Mouse (Mus musculus) MEL (cell line): Measurements from ENCODE around the gene Tbcd. TPM values are rescaled to one million over a fixed set of nuclear protein-coding genes. Genes with fewer than 3 reads are reported as not detected.

Source experiments
- DNase-seq: peaks from one replicate; pipeline ENCODE4 v3.0.0; 2011; ENCODE audit warnings: low read depth, low spot score
- H3K27ac ChIP-seq: 2 replicates; pipeline ENCODE4 v1.5.1; 2012; ENCODE audit warnings: low read depth, mild to moderate bottlenecking, control low read depth, low read length, moderate library complexity; ENCODE audit not compliant: control insufficient read depth
- H3K27me3 ChIP-seq, 2 experiments: fragments of 150-350 bp in 1 of 2; sonication (generic) in 1 of 2; 2 replicates each; pipeline ENCODE4 v1.6.1; 2012; ENCODE audit warnings: low read length in 2 of 2, mild to moderate bottlenecking in 2 of 2, improper control_type of control experiment in 1 of 2, moderate library complexity in 1 of 2; ENCODE audit not compliant: insufficient read depth in 2 of 2, control insufficient read depth in 1 of 2
- H3K36me3 ChIP-seq, 2 experiments: 2 replicates each; pipeline ENCODE4 v1.6.1; 2012 to 2014; ENCODE audit warnings: low read length in 2 of 2, improper control_type of control experiment in 1 of 2, inconsistent platforms in 1 of 2, mild to moderate bottlenecking in 1 of 2; ENCODE audit not compliant: insufficient read depth in 2 of 2, control insufficient read depth in 1 of 2
- H3K4me1 ChIP-seq, 2 experiments: fragments of 150-350 bp in 1 of 2; sonication (generic) in 1 of 2; 2 replicates each; pipeline ENCODE4 v1.6.1; 2012; ENCODE audit warnings: low read length in 2 of 2, improper control_type of control experiment in 1 of 2, mild to moderate bottlenecking in 1 of 2; ENCODE audit not compliant: insufficient read depth in 2 of 2, control insufficient read depth in 1 of 2
- H3K4me3 ChIP-seq, 2 experiments: fragments of 150-350 bp in 1 of 2; sonication (generic) in 1 of 2; 2 replicates each; pipeline ENCODE4 v1.5.1; 2012; ENCODE audit warnings: low read depth in 2 of 2, low read length in 2 of 2, mild to moderate bottlenecking in 2 of 2, moderate library complexity in 2 of 2, control low read depth in 1 of 2, improper control_type of control experiment in 1 of 2; ENCODE audit not compliant: control insufficient read depth in 1 of 2, insufficient read depth in 1 of 2
- H3K79me2 ChIP-seq: 2 replicates; pipeline ENCODE4 v1.6.1; 2012; ENCODE audit warnings: mild to moderate bottlenecking, low read length, moderate library complexity; ENCODE audit not compliant: control insufficient read depth, poor library complexity, insufficient read depth
- H3K9ac ChIP-seq: 2 replicates; pipeline ENCODE4 v1.6.1; 2012; ENCODE audit warnings: low read depth, mild to moderate bottlenecking, control low read depth, low read length, moderate library complexity; ENCODE audit not compliant: control insufficient read depth, poor library complexity, severe bottlenecking
- H3K9me3 ChIP-seq: fragments of 150-350 bp; sonication (generic); replicated peaks from 2 replicates; pipeline ENCODE4 v1.6.1; 2012; ENCODE audit warnings: mild to moderate bottlenecking, low read length, improper control_type of control experiment, moderate library complexity; ENCODE audit not compliant: insufficient read depth
- BHLHE40 ChIP-seq: IDR thresholded peaks from 2 replicates; pipeline ENCODE4 v1.6.1; 2012; ENCODE audit warnings: low read depth, mild to moderate bottlenecking, inconsistent platforms, low read length, improper control_type of control experiment, borderline replicate concordance
- CHD1 ChIP-seq: IDR thresholded peaks from 2 replicates; pipeline ENCODE4 v1.6.1; 2012; ENCODE audit warnings: low read depth, mild to moderate bottlenecking, inconsistent platforms, low read length, improper control_type of control experiment
- CHD2 ChIP-seq: IDR thresholded peaks from 2 replicates; pipeline ENCODE4 v1.6.1; 2011; ENCODE audit warnings: low read length, improper control_type of control experiment
- CTCF ChIP-seq, 3 experiments: IDR thresholded peaks in 2 of 3; conservative IDR thresholded peaks in 1 of 3; 2 replicates each; pipeline ENCODE4 v1.5.1; 2011 to 2012; ENCODE audit warnings: low read length in 3 of 3, low read depth in 2 of 3, mild to moderate bottlenecking in 2 of 3, improper control_type of control experiment in 1 of 3, inconsistent platforms in 1 of 3, mixed read lengths in 1 of 3, moderate library complexity in 1 of 3; ENCODE audit not compliant: control insufficient read depth in 1 of 3, insufficient read depth in 1 of 3, poor library complexity in 1 of 3, severe bottlenecking in 1 of 3
- E2F4 ChIP-seq: IDR thresholded peaks from 2 replicates; pipeline ENCODE4 v1.6.1; 2011; ENCODE audit warnings: low read depth, low read length, improper control_type of control experiment, borderline replicate concordance
- ELF1 ChIP-seq: IDR thresholded peaks from 2 replicates; pipeline ENCODE4 v1.6.1; 2014; ENCODE audit warnings: low read depth, mild to moderate bottlenecking, inconsistent platforms, low read length, improper control_type of control experiment, moderate library complexity
- EP300 ChIP-seq, 2 experiments: IDR thresholded peaks; 2 replicates each; pipeline ENCODE4 v1.6.1; 2011; ENCODE audit warnings: improper control_type of control experiment in 2 of 2, low read length in 2 of 2, low read depth in 1 of 2, mild to moderate bottlenecking in 1 of 2
- GABPA ChIP-seq: IDR thresholded peaks from 2 replicates; pipeline ENCODE4 v1.6.1; 2012; ENCODE audit warnings: low read depth, mild to moderate bottlenecking, inconsistent platforms, low read length, improper control_type of control experiment, moderate library complexity
- GATA1 ChIP-seq: IDR thresholded peaks from 2 replicates; pipeline ENCODE4 v1.6.1; 2011; ENCODE audit warnings: low read depth, low read length, improper control_type of control experiment
- HCFC1 ChIP-seq: IDR thresholded peaks from 2 replicates; pipeline ENCODE4 v1.6.1; 2012; ENCODE audit warnings: low read depth, mild to moderate bottlenecking, inconsistent platforms, low read length, improper control_type of control experiment, moderate library complexity
- JUND ChIP-seq: IDR thresholded peaks from 2 replicates; pipeline ENCODE4 v1.6.1; 2011; ENCODE audit warnings: low read depth, mild to moderate bottlenecking, improper control_type of control experiment, low read length
- KAT2A ChIP-seq: conservative IDR thresholded peaks from 2 replicates; pipeline ENCODE4 v1.6.1; 2012; ENCODE audit warnings: low read depth, low read length, improper control_type of control experiment, inconsistent platforms
- MAFK ChIP-seq: IDR thresholded peaks from 2 replicates; pipeline ENCODE4 v1.6.1; 2011; ENCODE audit warnings: low read depth, mild to moderate bottlenecking, low read length, improper control_type of control experiment, borderline replicate concordance
- MAX ChIP-seq: IDR thresholded peaks from 2 replicates; pipeline ENCODE4 v1.6.1; 2011; ENCODE audit warnings: low read length, improper control_type of control experiment
- MEF2A ChIP-seq: IDR thresholded peaks from 2 replicates; pipeline ENCODE4 v1.6.1; 2014; ENCODE audit warnings: low read depth, mild to moderate bottlenecking, inconsistent platforms, low read length, improper control_type of control experiment; ENCODE audit not compliant: poor library complexity, insufficient replicate concordance, severe bottlenecking; ENCODE audit errors: extremely low read depth
- MXI1 ChIP-seq: IDR thresholded peaks from 2 replicates; pipeline ENCODE4 v1.6.1; 2011; ENCODE audit warnings: mild to moderate bottlenecking, low read depth, low read length, improper control_type of control experiment
- MYC ChIP-seq: IDR thresholded peaks from 2 replicates; pipeline ENCODE4 v1.6.1; 2011; ENCODE audit warnings: low read depth, mild to moderate bottlenecking, low read length, improper control_type of control experiment, moderate library complexity
- NELFE ChIP-seq: IDR thresholded peaks from 2 replicates; pipeline ENCODE4 v1.6.1; 2011; ENCODE audit warnings: low read depth, low read length, improper control_type of control experiment
- NRF1 ChIP-seq: IDR thresholded peaks from 2 replicates; pipeline ENCODE4 v1.6.1; 2014; ENCODE audit warnings: low read depth, mild to moderate bottlenecking, inconsistent platforms, low read length, improper control_type of control experiment, moderate library complexity; ENCODE audit not compliant: poor library complexity, insufficient read depth, severe bottlenecking
- POLR2A ChIP-seq, 2 experiments: IDR thresholded peaks; 2 replicates each; pipeline ENCODE4 v1.6.1; 2011 to 2012; ENCODE audit warnings: low read length in 2 of 2, mild to moderate bottlenecking in 2 of 2, control low read depth in 1 of 2, improper control_type of control experiment in 1 of 2, low read depth in 1 of 2, moderate library complexity in 1 of 2; ENCODE audit not compliant: control insufficient read depth in 1 of 2, insufficient read depth in 1 of 2, poor library complexity in 1 of 2
- POLR2AphosphoS2 ChIP-seq: IDR thresholded peaks from 2 replicates; pipeline ENCODE4 v1.6.1; 2011; ENCODE audit warnings: low read length, improper control_type of control experiment
- POLR2AphosphoS5 ChIP-seq: IDR thresholded peaks from 2 replicates; pipeline ENCODE4 v1.6.1; 2012; ENCODE audit warnings: low read depth, borderline replicate concordance, mild to moderate bottlenecking, inconsistent platforms, low read length, moderate library complexity, mixed read lengths
- RAD21 ChIP-seq: IDR thresholded peaks from 2 replicates; pipeline ENCODE4 v1.6.1; 2011; ENCODE audit warnings: mild to moderate bottlenecking, low read depth, low read length, improper control_type of control experiment
- RCOR1 ChIP-seq: IDR thresholded peaks from 2 replicates; pipeline ENCODE4 v1.6.1; 2012; ENCODE audit warnings: low read depth, mild to moderate bottlenecking, inconsistent platforms, low read length, improper control_type of control experiment
- SMC3 ChIP-seq: IDR thresholded peaks from 2 replicates; pipeline ENCODE4 v1.6.1; 2011; ENCODE audit warnings: low read depth, low read length, improper control_type of control experiment
- TAL1 ChIP-seq: IDR thresholded peaks from 2 replicates; pipeline ENCODE4 v1.6.1; 2012; ENCODE audit warnings: mild to moderate bottlenecking, inconsistent platforms, low read length, moderate library complexity, mixed read lengths
- TBP ChIP-seq: IDR thresholded peaks from 2 replicates; pipeline ENCODE4 v1.8.0; 2011; ENCODE audit warnings: low read depth, low read length, improper control_type of control experiment
- TCF12 ChIP-seq: IDR thresholded peaks from 2 replicates; pipeline ENCODE4 v1.6.1; 2014; ENCODE audit warnings: low read depth, mild to moderate bottlenecking, inconsistent platforms, low read length, improper control_type of control experiment, moderate library complexity
- UBTF ChIP-seq: IDR thresholded peaks from 2 replicates; pipeline ENCODE4 v1.6.1; 2012; ENCODE audit warnings: low read depth, mild to moderate bottlenecking, inconsistent platforms, low read length, improper control_type of control experiment, moderate library complexity, borderline replicate concordance; ENCODE audit not compliant: insufficient read depth
- USF1 ChIP-seq: IDR thresholded peaks from 2 replicates; pipeline ENCODE4 v1.6.1; 2014; ENCODE audit warnings: low read depth, mild to moderate bottlenecking, inconsistent platforms, low read length, improper control_type of control experiment, moderate library complexity
- ZC3H11A ChIP-seq: IDR thresholded peaks from 2 replicates; pipeline ENCODE4 v1.6.1; 2012; ENCODE audit warnings: low read depth, mild to moderate bottlenecking, inconsistent platforms, low read length, improper control_type of control experiment
- ZKSCAN1 ChIP-seq: IDR thresholded peaks from 2 replicates; pipeline ENCODE4 v1.6.1; 2012; ENCODE audit warnings: low read depth, mild to moderate bottlenecking, inconsistent platforms, low read length, improper control_type of control experiment, moderate library complexity
- ZMIZ1 ChIP-seq: IDR thresholded peaks from 2 replicates; pipeline ENCODE4 v1.6.1; 2012; ENCODE audit warnings: low read depth, mild to moderate bottlenecking, inconsistent platforms, low read length, improper control_type of control experiment, moderate library complexity
- ZNF384 ChIP-seq: IDR thresholded peaks from 2 replicates; pipeline ENCODE4 v1.6.1; 2012; ENCODE audit warnings: low read depth, mild to moderate bottlenecking, inconsistent platforms, low read length, improper control_type of control experiment
- polyA plus RNA-seq, 2 experiments: library from polyadenylated mRNA; stranded (reverse) in 1 of 2; unstranded in 1 of 2; fragments of >175 nt in 1 of 2; fragments of >200 nt in 1 of 2; gene quantifications; 2 replicates each; pipeline versions ENCODE4 v1.2.1 to v1.2.4; 2012; ENCODE audit warnings: low replicate concordance in 2 of 2, low read depth in 1 of 2; ENCODE audit not compliant: insufficient read length in 2 of 2, insufficient read depth in 1 of 2, missing spikeins in 1 of 2
- total RNA-seq: library from RNA; depleted of rRNA; stranded (reverse); fragments of 300-350 nt; gene quantifications from 2 replicates; pipeline ENCODE4 v1.2.3, GENCODE M21; 2012

Gene Tbcd
- total and polyA plus RNA-seq, 3 experiments: 50.0 to 65.3 TPM; not detected in 1

DNA sequence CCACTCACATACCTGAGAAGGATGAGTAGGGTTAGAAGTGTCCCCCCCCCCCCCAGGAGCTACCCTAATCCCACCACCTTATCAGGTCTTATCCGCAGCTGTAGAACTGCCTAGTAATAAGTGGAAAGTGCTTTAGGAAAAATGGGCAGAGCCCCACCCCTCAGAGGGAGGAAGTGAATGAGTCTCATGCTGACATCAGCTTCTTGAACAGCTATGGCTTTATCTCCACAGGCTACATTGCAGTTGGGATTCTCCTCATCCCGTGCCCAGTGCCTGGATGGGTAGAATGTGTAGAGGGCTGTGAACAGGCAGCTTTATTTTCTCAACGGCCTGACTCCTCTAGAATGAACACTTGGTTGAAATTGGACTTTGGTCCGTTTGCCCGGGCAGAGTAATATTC, 95.5 kb downstream of the Tbcd start (continued):
- TF ChIP-seq NELFE: no peak
- no peak for TF ChIP-seq KAT2A
- peak; percentile 25; the same call in 1 of the 2 replicates for TF ChIP-seq TAL1
- TF ChIP-seq, all 39 proteins: peak for 6

DNA sequence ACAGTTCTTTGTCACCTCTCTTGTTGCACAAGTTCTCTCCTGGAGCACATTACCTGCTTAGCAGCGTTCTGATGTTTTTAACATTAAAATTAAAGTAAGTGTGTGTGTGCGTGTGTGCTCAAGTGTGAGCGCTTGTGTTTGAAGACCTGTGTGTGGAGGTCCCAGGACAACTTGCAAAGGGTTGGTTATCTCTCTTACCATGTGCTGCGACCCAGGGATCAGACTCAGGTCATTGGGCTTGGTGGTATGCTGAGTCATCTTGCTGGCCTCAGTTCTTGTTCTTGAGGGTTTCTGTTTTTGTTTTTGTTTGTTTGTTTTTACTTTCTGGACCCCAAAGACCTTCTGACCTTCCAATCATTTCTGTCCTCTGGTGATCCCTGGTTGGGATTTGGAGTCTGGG, 96.2 kb downstream of the Tbcd start:
- no peak overlapping the region for H3K4me3 ChIP-seq
- no peaks in the 10 kb centered on the region for H3K27me3 ChIP-seq
- DNase-seq: peak; percentile 71
- peak overlapping the region; percentile 16; the same call in 1 of the 2 replicates for H3K9ac ChIP-seq
- H3K36me3 ChIP-seq: peaks cover 2 to 25% of the 10 kb centered on the region in 2 experiments; a peak in 2 of 4 replicates
- peak overlapping the region; percentile 45 for H3K27ac ChIP-seq
- H3K4me1 ChIP-seq: peaks cover 37% of the 10 kb centered on the region in 2 experiments
- H3K79me2 ChIP-seq: no peaks in the 10 kb centered on the region
- H3K9me3 ChIP-seq: no peaks in the 10 kb centered on the region
- TF ChIP-seq ZKSCAN1 (no peak), MYC (peak; percentile 78), BHLHE40 (no peak; the same call in 1 of the 2 replicates), TBP (no peak), RCOR1 (no peak), MAFK (peak; percentile 55; the same call in 1 of the 2 replicates), POLR2AphosphoS5 (no peak), SMC3 (no peak), KAT2A (no peak; the same call in 1 of the 2 replicates), GABPA (peak; percentile 89), POLR2AphosphoS2 (no peak), CHD2 (no peak), ZC3H11A (no peak), ZMIZ1 (0 out of 2 replicates have a peak, but pooled peaks have one; percentile 45), UBTF (no peak), HCFC1 (no peak), NRF1 (no peak), ELF1 (no peak), MAX (peak; percentile 81), POLR2A (IDR thresholded peaks at IDR 0.05; ENCODE audit: control insufficient read depth in 1 of 2, insufficient read depth in 1 of 2, low read depth in 1 of 2, low read length in 2 of 2, poor library complexity in 1 of 2) (no peak), JUND (peak; percentile 43; the same call in 1 of the 2 replicates), TAL1 (peak; percentile 68), RAD21 (no peak), MXI1 (peak; percentile 57), E2F4 (no peak), CHD1 (no peak), NELFE (no peak), EP300 (IDR thresholded peaks at IDR 0.05; ENCODE audit: low read depth in 1 of 2, low read length in 2 of 2) (peak; percentile 72 to 79), CTCF (IDR thresholded peaks at IDR 0.05 in 2 of 3, conservative IDR thresholded peaks at IDR 0.05 in 1 of 3; ENCODE audit: control insufficient read depth in 1 of 3, insufficient read depth in 1 of 3, low read depth in 2 of 3, low read length in 3 of 3, poor library complexity in 1 of 3, severe bottlenecking in 1 of 3) (no peak), TCF12 (peak; percentile 78), ZNF384 (no peak), GATA1 (peak; percentile 68), USF1 (peak; percentile 49; the same call in 1 of the 2 replicates), MEF2A (0 out of 2 replicates have a peak, but pooled peaks have one; percentile 32)
